Mouse (Mus musculus): Measurements from ENCODE around the gene Itgal. TPM values are rescaled to one million over a fixed set of nuclear protein-coding genes. Genes with fewer than 3 reads are reported as not detected.
A peak's percentile ranks its signal among the peaks of the same experiment; 100 is the strongest.

Gene Itgal
- polyA plus RNA-seq, 1 experiment = 0.87 TPM

DNA sequence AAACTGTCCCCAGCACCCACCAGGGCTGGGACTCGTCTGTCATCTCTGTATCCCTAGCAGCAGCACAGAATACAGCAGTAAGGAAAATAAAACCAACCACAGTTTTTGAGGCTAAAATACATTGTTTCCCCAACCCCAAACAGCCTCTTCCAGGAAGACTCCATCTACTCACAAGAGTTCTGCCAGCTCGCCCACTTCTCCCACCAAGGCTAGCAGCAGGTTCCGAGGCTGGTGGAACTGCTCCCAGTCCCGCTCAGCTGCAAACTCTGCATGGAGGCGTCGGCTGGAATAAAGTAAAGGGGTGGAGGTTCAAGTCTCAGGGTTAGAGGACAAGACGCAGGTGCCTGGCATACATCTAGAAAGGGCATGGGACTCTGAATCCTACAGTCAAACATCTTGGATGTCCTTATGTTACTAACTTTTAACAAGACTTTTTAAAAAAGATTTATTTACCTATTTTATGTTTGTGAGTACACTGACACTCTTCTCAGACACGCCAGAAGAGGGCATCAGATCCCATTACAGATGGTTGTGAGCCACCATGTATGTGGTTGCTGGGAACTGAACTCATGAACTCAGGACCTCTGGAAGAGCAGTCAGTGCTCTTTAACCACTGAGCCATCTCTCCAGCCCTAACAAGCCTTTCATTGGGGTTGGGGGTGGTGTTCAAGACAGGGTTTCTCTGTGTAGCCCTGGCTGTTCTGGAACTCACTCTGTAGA is 36.7 kb upstream of the Itgal start:
- H3K27ac ChIP-seq (ENCODE audit: insufficient read depth, low read length) = no peak overlapping the region
- 40% methylated on average over 8 of the region's 8 CpGs for WGBS
- H3K4me3 ChIP-seq (replicated peaks; ENCODE audit: insufficient read depth, low read depth, low read length) = no peak overlapping the region
- H3K27me3 ChIP-seq (ENCODE audit: control insufficient read depth, insufficient read depth, low read length) = no peaks in the 10 kb centered on the region
- TF ChIP-seq POLR2A (IDR thresholded peaks at IDR 0.05; ENCODE audit: borderline replicate concordance, insufficient read depth, low read length) = no peak
- TF ChIP-seq CTCF (IDR thresholded peaks at IDR 0.05; ENCODE audit: borderline replicate concordance, insufficient read depth, low read depth, low read length) = no peak
- peaks cover 3% of the 10 kb centered on the region; the same call in 1 of the 2 replicates for H3K4me1 ChIP-seq (ENCODE audit: control insufficient read depth, insufficient read depth, low read length)
- DNase-seq = no peak

DNA sequence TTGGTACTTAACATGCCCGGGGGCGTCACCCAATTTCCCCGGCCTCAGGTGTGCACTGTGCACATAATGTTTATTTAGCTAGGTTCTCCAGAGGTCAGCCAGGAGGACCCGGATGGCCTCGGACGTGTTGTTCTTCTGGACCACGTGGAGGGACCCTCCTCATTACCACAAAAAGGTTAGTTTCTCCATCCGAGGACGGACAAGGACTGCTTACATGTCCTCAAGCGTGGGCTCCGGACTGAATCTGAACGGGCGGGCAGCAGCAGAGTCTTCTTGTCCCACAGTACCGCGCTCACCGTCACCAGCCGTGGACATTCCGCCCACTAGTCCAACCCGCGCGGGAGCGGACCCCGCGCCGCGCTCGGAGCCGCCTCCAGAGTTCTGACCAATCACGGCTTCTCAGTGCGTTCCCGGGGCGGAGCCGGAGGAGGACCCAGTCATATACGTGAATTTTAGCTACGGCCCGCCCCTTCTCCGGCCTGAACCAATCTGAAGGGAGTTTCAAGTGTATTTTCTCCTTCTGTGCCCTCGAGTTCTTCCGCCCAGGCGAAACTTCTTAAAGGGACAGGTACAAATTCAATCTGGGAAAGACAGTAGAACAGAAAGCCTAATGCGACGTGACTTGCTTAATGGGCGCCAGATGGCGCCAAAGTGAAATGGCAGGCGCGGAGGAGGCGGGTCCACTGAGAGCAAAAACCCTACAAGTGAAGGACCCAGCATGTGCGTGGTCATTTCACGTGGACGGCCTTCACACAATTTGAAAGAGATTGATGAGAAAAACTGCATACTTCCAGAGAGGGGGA is 35.5 kb upstream of the Itgal start, which contains the start of gene Dctpp1:
Gene Dctpp1, minus strand, starts transcription at position 401 of the 803 bp plus-strand sequence.
- TF ChIP-seq POLR2A (IDR thresholded peaks at IDR 0.05; ENCODE audit: borderline replicate concordance, insufficient read depth, low read length) = peak; percentile 85; the same call in 1 of the 2 replicates
- peak; percentile 73; the same call in 1 of the 2 replicates for TF ChIP-seq CTCF (IDR thresholded peaks at IDR 0.05; ENCODE audit: borderline replicate concordance, insufficient read depth, low read depth, low read length)
- Histone ChIP-seq H3K27me3 (ENCODE audit: control insufficient read depth, insufficient read depth, low read length) (no peaks in the 10 kb centered on the region), H3K4me1 (ENCODE audit: control insufficient read depth, insufficient read depth, low read length) (peaks cover 3% of the 10 kb centered on the region; the same call in 1 of the 2 replicates), H3K4me3 (replicated peaks; ENCODE audit: insufficient read depth, low read depth, low read length) (peak within 1 kb of the TSS; percentile 98), H3K27ac (ENCODE audit: insufficient read depth, low read length) (no peak within 1 kb of the TSS)
- peak; percentile 97 to 99 for DNase-seq
- WGBS = under 1% methylated on average over 50 of the region's 50 CpGs

DNA sequence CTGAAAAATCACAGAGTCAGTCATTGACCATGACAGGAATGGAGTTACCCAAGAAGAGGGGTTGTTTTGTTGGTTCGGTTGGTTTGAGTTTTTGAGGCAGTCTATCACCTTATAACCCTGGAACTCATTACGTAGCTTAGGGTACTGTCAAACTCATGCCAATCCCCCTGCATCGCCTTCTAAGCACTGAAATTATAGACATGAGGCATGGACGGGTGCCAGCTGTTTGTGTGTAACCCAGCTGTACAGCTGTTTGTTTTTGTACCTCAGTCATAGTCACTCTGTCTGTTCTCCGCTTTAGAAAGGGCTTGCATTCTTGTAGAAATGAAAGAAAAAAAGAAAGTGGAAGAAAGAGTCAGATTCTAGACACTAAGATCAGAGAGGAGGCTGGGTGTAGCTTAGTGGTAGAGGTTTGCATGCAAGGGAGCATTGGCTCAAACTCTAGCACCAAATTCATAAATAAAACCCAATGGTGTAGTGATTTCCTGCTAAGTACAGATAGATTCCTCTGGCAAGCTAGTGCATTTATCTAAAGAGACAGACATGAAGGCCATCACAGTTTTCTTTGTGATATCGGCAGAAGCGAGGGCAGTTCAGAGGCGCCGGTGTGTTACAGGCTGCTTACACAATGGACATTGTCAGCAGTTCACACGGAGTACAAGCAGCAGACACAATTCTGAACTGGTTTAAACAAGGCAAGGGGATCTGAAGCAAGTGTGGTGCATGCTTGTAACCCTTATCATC is 33.7 kb upstream of the Itgal start:
- Histone ChIP-seq H3K4me3 (replicated peaks; ENCODE audit: insufficient read depth, low read depth, low read length) (no peak overlapping the region), H3K4me1 (ENCODE audit: control insufficient read depth, insufficient read depth, low read length) (peaks cover 3% of the 10 kb centered on the region; the same call in 1 of the 2 replicates), H3K27me3 (ENCODE audit: control insufficient read depth, insufficient read depth, low read length) (no peaks in the 10 kb centered on the region), H3K27ac (ENCODE audit: insufficient read depth, low read length) (no peak overlapping the region)
- 81% methylated on average over 10 of the region's 10 CpGs for WGBS
- TF ChIP-seq POLR2A (IDR thresholded peaks at IDR 0.05; ENCODE audit: borderline replicate concordance, insufficient read depth, low read length) = no peak
- TF ChIP-seq CTCF (IDR thresholded peaks at IDR 0.05; ENCODE audit: borderline replicate concordance, insufficient read depth, low read depth, low read length) = no peak
- DNase-seq = no peak

DNA sequence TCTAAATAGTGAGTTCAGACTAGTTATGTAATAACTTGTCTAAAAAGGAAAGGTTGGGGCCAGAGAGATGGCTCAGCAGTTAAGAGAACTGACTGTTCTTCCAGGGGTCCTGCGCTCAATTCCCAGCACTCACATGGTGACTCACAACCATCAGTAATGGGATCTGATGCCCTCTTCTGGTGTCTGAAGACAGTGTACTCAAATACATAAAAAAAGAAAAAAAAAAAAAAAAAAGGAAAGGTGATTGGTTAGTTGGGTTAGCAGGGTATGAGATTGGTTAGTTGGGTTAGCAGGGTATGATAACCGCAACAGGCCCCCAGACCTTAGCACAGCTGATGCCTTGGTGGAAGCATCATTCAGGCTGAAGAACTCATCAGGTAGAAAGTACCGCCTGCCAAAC is 32.5 kb upstream of the Itgal start:
- no peak overlapping the region for H3K4me3 ChIP-seq (replicated peaks; ENCODE audit: insufficient read depth, low read depth, low read length)
- TF ChIP-seq POLR2A (IDR thresholded peaks at IDR 0.05; ENCODE audit: borderline replicate concordance, insufficient read depth, low read length) = no peak
- no peak for TF ChIP-seq CTCF (IDR thresholded peaks at IDR 0.05; ENCODE audit: borderline replicate concordance, insufficient read depth, low read depth, low read length)
- DNase-seq = no peak
- 96% methylated on average over 3 of the region's 3 CpGs for WGBS
- H3K27me3 ChIP-seq (ENCODE audit: control insufficient read depth, insufficient read depth, low read length) = no peaks in the 10 kb centered on the region
- H3K4me1 ChIP-seq (ENCODE audit: control insufficient read depth, insufficient read depth, low read length) = peaks cover 3% of the 10 kb centered on the region; the same call in 1 of the 2 replicates
- no peak overlapping the region for H3K27ac ChIP-seq (ENCODE audit: insufficient read depth, low read length)

DNA sequence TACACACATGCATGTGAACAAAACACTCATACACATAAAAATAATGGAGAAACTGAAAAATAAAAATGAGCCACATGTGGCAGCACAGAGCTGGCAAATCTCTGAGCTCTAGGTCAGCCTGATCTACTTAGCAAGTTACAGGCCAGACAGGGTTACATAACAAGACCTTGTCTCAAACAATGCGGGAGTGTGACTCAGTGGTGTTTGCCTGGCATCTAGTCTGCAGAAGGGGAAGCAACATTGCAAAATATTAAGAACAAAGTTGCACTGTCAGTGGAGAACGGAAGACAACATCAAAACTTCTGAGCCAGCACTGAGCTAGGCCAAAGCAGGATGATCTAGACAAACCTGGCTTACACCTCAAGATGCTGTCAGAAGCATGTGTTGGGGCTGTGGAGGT is 25.8 kb upstream of the Itgal start:
- 77% methylated on average over 2 of the region's 2 CpGs for WGBS
- peaks cover 9% of the 10 kb centered on the region for H3K4me1 ChIP-seq (ENCODE audit: control insufficient read depth, insufficient read depth, low read length)
- H3K4me3 ChIP-seq (replicated peaks; ENCODE audit: insufficient read depth, low read depth, low read length) = no peak overlapping the region
- no peaks in the 10 kb centered on the region for H3K27me3 ChIP-seq (ENCODE audit: control insufficient read depth, insufficient read depth, low read length)
- TF ChIP-seq POLR2A (IDR thresholded peaks at IDR 0.05; ENCODE audit: borderline replicate concordance, insufficient read depth, low read length) (no peak), CTCF (IDR thresholded peaks at IDR 0.05; ENCODE audit: borderline replicate concordance, insufficient read depth, low read depth, low read length) (no peak)
- H3K27ac ChIP-seq (ENCODE audit: insufficient read depth, low read length) = no peak overlapping the region
- DNase-seq = no peak

DNA sequence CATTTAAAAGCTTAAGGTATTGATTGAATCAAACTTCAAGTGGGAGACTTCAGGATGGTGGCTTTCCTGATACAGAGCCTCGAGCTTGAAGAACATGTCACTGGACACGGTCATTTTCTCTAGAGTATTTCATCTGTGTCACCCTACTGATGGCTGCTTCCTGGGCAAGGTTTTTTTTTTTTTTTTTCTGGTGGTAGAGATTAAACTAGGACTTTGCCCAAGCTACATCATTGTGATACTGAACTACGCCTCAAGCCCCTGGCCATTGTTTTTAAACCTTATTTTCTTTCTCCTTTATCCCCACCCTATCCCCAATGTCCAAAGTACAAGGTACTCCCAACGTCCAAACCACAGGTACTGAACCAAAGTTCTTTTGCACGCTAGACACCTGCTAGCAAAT is 25.4 kb upstream of the Itgal start:
- Histone ChIP-seq H3K27ac (ENCODE audit: insufficient read depth, low read length) (no peak overlapping the region), H3K27me3 (ENCODE audit: control insufficient read depth, insufficient read depth, low read length) (no peaks in the 10 kb centered on the region), H3K4me3 (replicated peaks; ENCODE audit: insufficient read depth, low read depth, low read length) (no peak overlapping the region), H3K4me1 (ENCODE audit: control insufficient read depth, insufficient read depth, low read length) (peaks cover 9% of the 10 kb centered on the region)
- no peak for DNase-seq
- TF ChIP-seq CTCF (IDR thresholded peaks at IDR 0.05; ENCODE audit: borderline replicate concordance, insufficient read depth, low read depth, low read length) = no peak
- WGBS = 84% methylated on average over 5 of the region's 5 CpGs

DNA sequence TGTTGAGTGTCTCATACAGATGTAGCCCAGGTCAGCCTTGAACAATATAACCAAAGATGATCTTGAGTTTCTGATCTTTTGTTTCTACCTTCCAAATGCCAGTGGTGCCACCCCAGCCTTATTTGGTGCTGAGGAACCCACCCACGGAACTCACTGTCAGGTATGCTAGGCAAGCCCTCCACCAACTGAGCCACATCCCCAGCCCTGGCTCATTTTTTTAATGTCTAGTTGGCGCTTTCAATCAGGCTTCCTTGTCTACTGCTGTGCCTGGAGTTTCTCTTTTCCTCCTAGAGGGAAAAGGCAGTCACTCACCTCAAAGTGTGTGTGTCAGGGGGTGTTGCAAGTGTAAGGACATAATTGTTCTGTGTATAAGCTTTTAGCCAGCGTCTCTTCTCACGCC is 25.0 kb upstream of the Itgal start:
- DNase-seq = no peak
- Histone ChIP-seq H3K27ac (ENCODE audit: insufficient read depth, low read length) (no peak overlapping the region), H3K4me3 (replicated peaks; ENCODE audit: insufficient read depth, low read depth, low read length) (no peak overlapping the region), H3K27me3 (ENCODE audit: control insufficient read depth, insufficient read depth, low read length) (no peaks in the 10 kb centered on the region), H3K4me1 (ENCODE audit: control insufficient read depth, insufficient read depth, low read length) (peaks cover 9% of the 10 kb centered on the region)
- WGBS = 95% methylated on average over 4 of the region's 4 CpGs
- TF ChIP-seq POLR2A (IDR thresholded peaks at IDR 0.05; ENCODE audit: borderline replicate concordance, insufficient read depth, low read length) (no peak), CTCF (IDR thresholded peaks at IDR 0.05; ENCODE audit: borderline replicate concordance, insufficient read depth, low read depth, low read length) (no peak)
